Mouse (Mus musculus): Measurements from ENCODE around the gene Nit1. TPM values are rescaled to one million over a fixed set of nuclear protein-coding genes. Genes with fewer than 3 reads are reported as not detected.
"Not testable (repeated sequence)": the region's sequence is repeated elsewhere in the genome, so short reads cannot be mapped to it uniquely, and the experiment has no call there.

Gene Nit1
- total RNA-seq, 1 experiment = 24.4 TPM

DNA sequence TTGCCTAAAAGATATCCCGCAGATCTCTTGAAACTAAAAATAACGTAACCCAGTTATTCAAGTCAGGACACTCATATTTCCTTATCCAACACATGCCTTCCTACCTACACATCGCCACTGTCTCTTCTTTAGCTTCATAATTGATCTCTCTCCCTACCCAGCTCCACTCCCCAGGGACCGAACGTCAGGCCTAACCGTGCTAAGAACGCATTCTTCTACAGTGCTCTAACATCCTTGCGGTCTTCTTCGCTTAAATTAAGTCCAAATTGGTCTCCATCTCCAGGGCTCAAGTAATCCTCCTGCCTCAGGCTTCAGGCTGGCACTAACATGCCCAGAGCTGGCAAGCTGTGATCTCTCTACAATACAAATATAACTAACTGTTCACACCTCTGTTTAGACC, 17.2 kb downstream of the Nit1 start:
- Histone ChIP-seq H3K4me3 (ENCODE audit: insufficient read depth in 1 of 2, low read depth in 1 of 2, low read length in 2 of 2, poor library complexity in 1 of 2, severe bottlenecking in 1 of 2) (peak overlapping the region; percentile 70 to 100), H3K9me3 (ENCODE audit: control insufficient read depth, insufficient read depth, low read depth, low read length) (no peaks in the 10 kb centered on the region), H3K36me3 (ENCODE audit: control insufficient read depth, insufficient read depth, low read length, poor library complexity, severe bottlenecking) (peaks cover 2% of the 10 kb centered on the region; the same call in 1 of the 2 replicates), H3K27ac (ENCODE audit: insufficient read depth, low read depth, low read length, poor library complexity, severe bottlenecking) (peak overlapping the region; percentile 99; the same call in 1 of the 2 replicates), H3K4me1 (ENCODE audit: control insufficient read depth in 2 of 2, insufficient read depth in 2 of 2, low read length in 2 of 2, poor library complexity in 1 of 2) (peaks cover 2 to 10% of the 10 kb centered on the region in 2 experiments; a peak in 2 of 4 replicates), H3K9ac (ENCODE audit: insufficient read depth, low read depth, low read length, poor library complexity, severe bottlenecking) (peak overlapping the region; percentile 95)
- no peak for DNase-seq (ENCODE audit: low read depth, low spot score)
- no peak for TF ChIP-seq HCFC1 (IDR thresholded peaks at IDR 0.05; ENCODE audit: borderline replicate concordance, insufficient read depth, low read length)
- no peak for TF ChIP-seq ZC3H11A (IDR thresholded peaks at IDR 0.05; ENCODE audit: borderline replicate concordance, low read depth, low read length)
- TF ChIP-seq ZNF384 (IDR thresholded peaks at IDR 0.05; ENCODE audit: low read depth, low read length) = no peak
- TF ChIP-seq MAFK (IDR thresholded peaks at IDR 0.05; ENCODE audit: insufficient read depth, low read depth, low read length) = no peak
- TF ChIP-seq CHD2 (IDR thresholded peaks at IDR 0.05; ENCODE audit: low read depth, low read length) = no peak
- in situ Hi-C loops (cut with MboI; ENCODE audit: low sequenced_read_pairs in 2 of 2, unreplicated experiment in 2 of 2) = no loop called here

DNA sequence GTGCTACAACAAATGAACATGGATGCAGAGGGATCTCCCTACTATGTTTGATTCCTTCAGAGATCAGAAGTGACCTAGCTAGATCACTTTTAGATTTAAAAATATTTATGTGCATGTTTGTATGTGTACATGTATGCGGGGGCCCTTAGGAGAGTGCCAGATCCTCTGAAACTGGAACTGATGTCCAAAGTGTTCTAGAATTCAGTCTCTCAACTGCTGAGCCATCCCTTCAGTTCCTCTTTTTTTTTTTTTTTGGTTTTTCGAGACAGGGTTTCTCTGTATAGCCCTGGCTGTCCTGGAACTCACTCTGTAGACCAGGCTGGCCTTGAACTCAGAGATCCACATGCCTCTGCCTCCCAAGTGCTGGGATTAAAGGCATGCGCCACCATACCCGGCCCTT, 18.9 kb downstream of the Nit1 start:
- H3K4me3 ChIP-seq (ENCODE audit: insufficient read depth in 1 of 2, low read depth in 1 of 2, low read length in 2 of 2, poor library complexity in 1 of 2, severe bottlenecking in 1 of 2); H3K27ac ChIP-seq (ENCODE audit: insufficient read depth, low read depth, low read length, poor library complexity, severe bottlenecking); H3K4me1 ChIP-seq (ENCODE audit: control insufficient read depth in 2 of 2, insufficient read depth in 2 of 2, low read length in 2 of 2, poor library complexity in 1 of 2); H3K9me3 ChIP-seq (ENCODE audit: control insufficient read depth, insufficient read depth, low read depth, low read length); DNase-seq (ENCODE audit: low read depth, low spot score); in situ Hi-C loops (cut with MboI; ENCODE audit: low sequenced_read_pairs in 2 of 2, unreplicated experiment in 2 of 2); H3K9ac ChIP-seq (ENCODE audit: insufficient read depth, low read depth, low read length, poor library complexity, severe bottlenecking); H3K36me3 ChIP-seq (ENCODE audit: control insufficient read depth, insufficient read depth, low read length, poor library complexity, severe bottlenecking): not testable (repeated sequence)

DNA sequence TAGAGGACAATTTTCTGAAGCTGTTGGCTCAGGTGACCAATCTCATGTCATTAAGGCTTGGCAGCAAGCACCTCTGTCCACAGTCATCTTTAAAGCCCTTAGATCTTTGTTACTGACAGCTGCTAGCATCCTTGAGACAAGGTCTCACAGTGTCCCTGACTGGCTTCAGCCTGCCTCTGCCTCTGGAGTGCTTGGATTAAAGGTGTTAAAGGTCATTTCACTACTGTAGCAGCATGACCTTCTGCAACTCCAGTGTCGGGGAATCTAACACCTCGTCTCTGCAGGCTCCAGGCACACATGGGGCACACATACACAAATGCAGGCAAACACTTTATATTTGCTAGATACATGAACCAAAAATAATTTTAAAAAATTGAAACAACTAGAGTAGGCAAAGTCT, 19.9 kb downstream of the Nit1 start:
- no peak overlapping the region for H3K9ac ChIP-seq (ENCODE audit: insufficient read depth, low read depth, low read length, poor library complexity, severe bottlenecking)
- in situ Hi-C loops (cut with MboI; ENCODE audit: low sequenced_read_pairs in 2 of 2, unreplicated experiment in 2 of 2) = no loop called here

DNA sequence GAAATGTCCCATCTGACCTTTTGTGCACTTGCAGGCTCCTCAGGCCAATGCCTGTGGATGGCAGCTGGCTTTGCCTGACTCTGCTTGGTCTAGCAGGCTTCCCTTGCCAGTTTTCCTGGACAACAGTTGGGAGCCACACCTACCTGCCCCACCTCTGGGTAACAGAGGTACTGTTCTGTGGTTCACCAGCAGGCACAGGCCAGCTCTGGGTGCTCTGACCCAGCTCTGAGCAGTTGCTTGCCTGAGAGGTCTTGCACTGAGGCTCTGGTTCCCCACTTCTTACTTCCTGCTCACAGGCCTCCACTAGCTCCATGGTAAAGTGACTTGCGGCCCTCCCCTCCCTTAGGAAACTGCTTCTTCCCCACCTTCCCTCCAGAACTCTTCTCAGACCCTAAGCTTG, 23.4 kb downstream of the Nit1 start:
- Histone ChIP-seq H3K36me3 (ENCODE audit: control insufficient read depth, insufficient read depth, low read length, poor library complexity, severe bottlenecking) (no peaks in the 10 kb centered on the region; the same call in 1 of the 2 replicates), H3K9me3 (ENCODE audit: control insufficient read depth, insufficient read depth, low read depth, low read length) (no peaks in the 10 kb centered on the region), H3K9ac (ENCODE audit: insufficient read depth, low read depth, low read length, poor library complexity, severe bottlenecking) (0 out of 2 replicates have a peak overlapping the region, but pooled peaks have one; percentile 3), H3K4me3 (ENCODE audit: insufficient read depth in 1 of 2, low read depth in 1 of 2, low read length in 2 of 2, poor library complexity in 1 of 2, severe bottlenecking in 1 of 2) (no peak overlapping the region), H3K27ac (ENCODE audit: insufficient read depth, low read depth, low read length, poor library complexity, severe bottlenecking) (no peak overlapping the region; the same call in 1 of the 2 replicates), H3K4me1 (ENCODE audit: control insufficient read depth in 2 of 2, insufficient read depth in 2 of 2, low read length in 2 of 2, poor library complexity in 1 of 2) (peaks cover 5 to 10% of the 10 kb centered on the region in 2 experiments; a peak in 1 of 4 replicates)
- no peak for DNase-seq (ENCODE audit: low read depth, low spot score)
- in situ Hi-C loops (cut with MboI; ENCODE audit: low sequenced_read_pairs in 2 of 2, unreplicated experiment in 2 of 2) = no loop called here
- TF ChIP-seq ZC3H11A (IDR thresholded peaks at IDR 0.05; ENCODE audit: borderline replicate concordance, low read depth, low read length) (no peak), ZNF384 (IDR thresholded peaks at IDR 0.05; ENCODE audit: low read depth, low read length) (no peak), CHD2 (IDR thresholded peaks at IDR 0.05; ENCODE audit: low read depth, low read length) (no peak), HCFC1 (IDR thresholded peaks at IDR 0.05; ENCODE audit: borderline replicate concordance, insufficient read depth, low read length) (no peak), MAFK (IDR thresholded peaks at IDR 0.05; ENCODE audit: insufficient read depth, low read depth, low read length) (no peak)

More for the DNA sequence above, 19.9 kb downstream of the Nit1 start:
- no peak overlapping the region for H3K4me3 ChIP-seq (ENCODE audit: insufficient read depth in 1 of 2, low read depth in 1 of 2, low read length in 2 of 2, poor library complexity in 1 of 2, severe bottlenecking in 1 of 2)
- H3K9me3 ChIP-seq (ENCODE audit: control insufficient read depth, insufficient read depth, low read depth, low read length) = no peaks in the 10 kb centered on the region
- H3K4me1 ChIP-seq (ENCODE audit: control insufficient read depth in 2 of 2, insufficient read depth in 2 of 2, low read length in 2 of 2, poor library complexity in 1 of 2) = peaks cover 2 to 7% of the 10 kb centered on the region in 2 experiments; a peak in 1 of 4 replicates
- no peaks in the 10 kb centered on the region; the same call in 1 of the 2 replicates for H3K36me3 ChIP-seq (ENCODE audit: control insufficient read depth, insufficient read depth, low read length, poor library complexity, severe bottlenecking)
- no peak for DNase-seq (ENCODE audit: low read depth, low spot score)
- TF ChIP-seq CHD2 (IDR thresholded peaks at IDR 0.05; ENCODE audit: low read depth, low read length) = no peak
- TF ChIP-seq MAFK (IDR thresholded peaks at IDR 0.05; ENCODE audit: insufficient read depth, low read depth, low read length) = no peak
- H3K27ac ChIP-seq (ENCODE audit: insufficient read depth, low read depth, low read length, poor library complexity, severe bottlenecking) = no peak overlapping the region

DNA sequence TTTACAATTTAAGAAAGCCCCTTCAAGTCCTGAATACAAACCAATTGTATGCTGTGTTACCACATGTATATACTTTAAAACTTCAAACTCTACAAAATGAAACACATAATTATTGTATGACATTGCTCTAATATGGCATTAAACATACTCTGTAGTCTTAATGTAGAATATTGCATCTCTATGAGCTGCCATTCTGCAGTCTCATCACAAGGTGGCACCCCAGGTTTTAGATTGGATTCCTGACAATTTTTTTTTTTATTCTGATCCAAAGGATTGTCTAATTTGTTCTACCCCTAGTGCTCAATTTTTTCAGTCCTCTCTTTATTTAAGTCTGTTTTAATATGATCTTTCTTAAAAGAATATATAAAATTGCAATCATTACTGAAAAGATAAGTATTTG, 24.0 kb downstream of the Nit1 start:
- in situ Hi-C loops (cut with MboI; ENCODE audit: low sequenced_read_pairs in 2 of 2, unreplicated experiment in 2 of 2) = no loop called here
- Histone ChIP-seq H3K4me3 (ENCODE audit: insufficient read depth in 1 of 2, low read depth in 1 of 2, low read length in 2 of 2, poor library complexity in 1 of 2, severe bottlenecking in 1 of 2) (peak overlapping the region in 1 of 2 experiments; percentile 3; a peak in 1 of 4 replicates), H3K36me3 (ENCODE audit: control insufficient read depth, insufficient read depth, low read length, poor library complexity, severe bottlenecking) (no peaks in the 10 kb centered on the region; the same call in 1 of the 2 replicates), H3K4me1 (ENCODE audit: control insufficient read depth in 2 of 2, insufficient read depth in 2 of 2, low read length in 2 of 2, poor library complexity in 1 of 2) (peaks cover 5 to 10% of the 10 kb centered on the region in 2 experiments; a peak in 1 of 4 replicates), H3K27ac (ENCODE audit: insufficient read depth, low read depth, low read length, poor library complexity, severe bottlenecking) (no peak overlapping the region), H3K9me3 (ENCODE audit: control insufficient read depth, insufficient read depth, low read depth, low read length) (no peaks in the 10 kb centered on the region), H3K9ac (ENCODE audit: insufficient read depth, low read depth, low read length, poor library complexity, severe bottlenecking) (no peak overlapping the region)
- no peak for TF ChIP-seq HCFC1 (IDR thresholded peaks at IDR 0.05; ENCODE audit: borderline replicate concordance, insufficient read depth, low read length)
- peak; percentile 95 for TF ChIP-seq ZNF384 (IDR thresholded peaks at IDR 0.05; ENCODE audit: low read depth, low read length)
- no peak for TF ChIP-seq CHD2 (IDR thresholded peaks at IDR 0.05; ENCODE audit: low read depth, low read length)
- DNase-seq (ENCODE audit: low read depth, low spot score) = no peak

Data from ES-E14 (cell line).